Mouse (Mus musculus) hindbrain, embryonic 10.5 days (tissue): ENCODE results near the gene Lmntd1. TPM values are rescaled to one million over a fixed set of nuclear protein-coding genes. Genes with fewer than 3 reads are reported as not detected.

Experiments used
- DNase-seq: peaks from one replicate; pipeline ENCODE4 v3.0.0-alpha.2; 2017; ENCODE audit warnings: low spot score
- H3K27ac ChIP-seq: fragments of 300-500 bp; sonication (generic); 2 replicates; pipeline ENCODE4 v1.5.1; 2016; ENCODE audit warnings: mild to moderate bottlenecking, moderate library complexity
- H3K27me3 ChIP-seq: fragments of 300-500 bp; sonication (generic); 2 replicates; pipeline ENCODE4 v1.6.1; 2016; ENCODE audit warnings: mild to moderate bottlenecking; ENCODE audit not compliant: poor library complexity, insufficient read depth, severe bottlenecking
- H3K36me3 ChIP-seq: fragments of 300-500 bp; sonication (generic); 2 replicates; pipeline ENCODE4 v1.6.1; 2016; ENCODE audit warnings: mild to moderate bottlenecking, moderate library complexity
- H3K4me1 ChIP-seq: fragments of 300-500 bp; sonication (generic); replicated peaks from 2 replicates; pipeline ENCODE4 v1.6.1; 2016; ENCODE audit warnings: mild to moderate bottlenecking
- H3K4me3 ChIP-seq: fragments of 300-500 bp; sonication (generic); 2 replicates; pipeline ENCODE4 v1.5.1; 2016; ENCODE audit warnings: mild to moderate bottlenecking, moderate library complexity
- H3K9me3 ChIP-seq: fragments of 300-500 bp; sonication (generic); 2 replicates; pipeline ENCODE4 v1.6.1; 2016; ENCODE audit warnings: mild to moderate bottlenecking, moderate library complexity
- WGBS: fragments of 180-500 bp; shearing (Covaris S2); methylation state at CpG from one replicate; pipeline ENCODE4 v1.1.7; 2016; 5-methylcytosine and 5-hydroxymethylcytosine counted together
- polyA plus RNA-seq: library from polyadenylated mRNA; unstranded; fragments of >200 nt; fragmentation: Nextera tagmentation; extraction: Ambion mirVana; gene quantifications from 2 replicates; pipeline ENCODE4 v1.2.1, GENCODE M21; 2016

The Lmntd1 gene
- polyA plus RNA-seq, 1 experiment from 2014 or later, result 0.31 TPM

GRCm38 (mm10) chr6:145544838-145545237, 69.3 kb downstream of the Lmntd1 start:
- Histone ChIP-seq H3K9me3 (peaks cover 11% of the 10 kb centered on the region), H3K4me3 (no peak overlapping the region), H3K27me3 (no peaks in the 10 kb centered on the region), H3K4me1 (peaks cover 17% of the 10 kb centered on the region), H3K27ac (no peak overlapping the region), H3K36me3 (no peaks in the 10 kb centered on the region)
- 92% methylated on average over 2 of the region's 2 CpGs for WGBS
- DNase-seq, result no peak

GRCm38 (mm10) chr6:145544304-145544703, 69.8 kb downstream of the Lmntd1 start:
- H3K4me1 ChIP-seq, result peaks cover 21% of the 10 kb centered on the region
- H3K4me3 ChIP-seq, result no peak overlapping the region
- no peaks in the 10 kb centered on the region for H3K27me3 ChIP-seq
- H3K9me3 ChIP-seq, result peaks cover 11% of the 10 kb centered on the region
- WGBS, result 83% methylated on average over 12 of the region's 12 CpGs
- H3K27ac ChIP-seq, result no peak overlapping the region
- no peak for DNase-seq
- H3K36me3 ChIP-seq, result no peaks in the 10 kb centered on the region

DNA sequence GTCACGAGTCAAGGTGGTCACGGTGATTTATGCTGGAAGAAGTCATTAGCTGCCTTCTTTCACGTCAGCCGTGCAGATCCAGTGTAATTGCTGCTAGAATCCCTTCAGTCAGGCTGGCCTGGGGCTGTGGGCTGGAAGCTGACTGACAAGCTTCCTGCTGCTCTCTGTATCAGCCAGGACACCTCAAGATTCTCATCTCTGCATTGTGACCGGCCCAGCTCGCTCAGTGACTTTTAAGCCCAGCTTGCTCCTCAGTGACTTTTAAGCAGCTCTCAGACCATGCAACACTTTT, 74.6 kb downstream of the Lmntd1 start:
- peak; percentile 18 for DNase-seq
- 43% methylated on average over 6 of the region's 6 CpGs for WGBS
- Histone ChIP-seq H3K9me3 (peaks cover 11% of the 10 kb centered on the region), H3K4me1 (peaks cover 18% of the 10 kb centered on the region), H3K4me3 (no peak overlapping the region), H3K27me3 (no peaks in the 10 kb centered on the region), H3K36me3 (no peaks in the 10 kb centered on the region), H3K27ac (peak overlapping the region; percentile 45)

- H3K9me3 ChIP-seq, result peaks cover 11% of the 10 kb centered on the region
- H3K4me3 ChIP-seq, result no peak overlapping the region
- H3K27ac ChIP-seq, result peak overlapping the region; percentile 45
- no peak for DNase-seq
- peaks cover 18% of the 10 kb centered on the region for H3K4me1 ChIP-seq
- 43% methylated on average over 11 of the region's 11 CpGs for WGBS
- no peaks in the 10 kb centered on the region for H3K27me3 ChIP-seq
- no peaks in the 10 kb centered on the region for H3K36me3 ChIP-seq
Measured at GRCm38 (mm10) chr6:145538787-145539567, 75.1 kb downstream of the Lmntd1 start.

- H3K4me1 ChIP-seq, result no peaks in the 10 kb centered on the region; the same call in 1 of the 2 replicates
- H3K4me3 ChIP-seq, result no peak overlapping the region
- no peaks in the 10 kb centered on the region for H3K9me3 ChIP-seq
- H3K36me3 ChIP-seq, result no peaks in the 10 kb centered on the region
- DNase-seq, result no peak
- no peak overlapping the region for H3K27ac ChIP-seq
- 68% methylated on average over 3 of the region's 3 CpGs for WGBS
- H3K27me3 ChIP-seq, result no peaks in the 10 kb centered on the region
Measured at GRCm38 (mm10) chr6:145530464-145530863, 83.7 kb downstream of the Lmntd1 start.

- 93% methylated on average over 9 of the region's 9 CpGs for WGBS
Measured at GRCm38 (mm10) chr6:145523337-145523736, 90.8 kb downstream of the Lmntd1 start.

GRCm38 (mm10) chr6:145522617-145523016, 91.5 kb downstream of the Lmntd1 start:
- H3K36me3 ChIP-seq, result no peaks in the 10 kb centered on the region
- peaks cover 6% of the 10 kb centered on the region for H3K9me3 ChIP-seq
- H3K4me3 ChIP-seq, result no peak overlapping the region
- WGBS, result 64% methylated on average over 12 of the region's 12 CpGs
- DNase-seq, result no peak
- peak overlapping the region; percentile 26; the same call in 1 of the 2 replicates for H3K27ac ChIP-seq
- peaks cover 11% of the 10 kb centered on the region for H3K4me1 ChIP-seq
- no peaks in the 10 kb centered on the region for H3K27me3 ChIP-seq

More at GRCm38 (mm10) chr6:145523337-145523736, 90.8 kb downstream of the Lmntd1 start:
- Histone ChIP-seq H3K4me1 (peaks cover 11% of the 10 kb centered on the region), H3K27me3 (no peaks in the 10 kb centered on the region), H3K36me3 (no peaks in the 10 kb centered on the region), H3K4me3 (no peak overlapping the region), H3K9me3 (peaks cover 6% of the 10 kb centered on the region), H3K27ac (peak overlapping the region; percentile 26; the same call in 1 of the 2 replicates)
- no peak for DNase-seq

DNA sequence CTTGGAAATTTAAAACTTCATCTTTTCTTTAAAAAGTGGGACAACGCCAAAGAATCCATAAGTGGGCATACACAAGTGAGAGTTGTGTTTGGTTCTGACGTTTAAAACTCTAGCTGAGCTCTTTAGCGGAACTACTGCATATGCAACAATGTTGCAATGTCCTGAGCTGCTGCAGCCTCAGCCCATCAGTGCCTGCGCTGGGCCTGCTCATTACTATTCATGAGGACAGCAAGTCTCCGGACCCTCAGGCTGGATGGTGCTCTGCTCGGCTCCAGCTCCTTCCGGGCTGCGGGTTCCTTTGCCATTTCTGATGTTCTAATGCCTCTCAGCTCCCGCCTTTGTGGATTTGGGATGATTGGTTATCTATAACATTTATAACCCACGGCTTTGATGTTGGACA, 97.1 kb downstream of the Lmntd1 start:
- H3K9me3 ChIP-seq, result peaks cover 6% of the 10 kb centered on the region
- no peaks in the 10 kb centered on the region for H3K36me3 ChIP-seq
- peaks cover 17% of the 10 kb centered on the region for H3K4me1 ChIP-seq
- H3K4me3 ChIP-seq, result no peak overlapping the region
- no peaks in the 10 kb centered on the region for H3K27me3 ChIP-seq
- WGBS, result 41% methylated on average over 10 of the region's 10 CpGs
- peak; percentile 31 for DNase-seq
- no peak overlapping the region for H3K27ac ChIP-seq

DNA sequence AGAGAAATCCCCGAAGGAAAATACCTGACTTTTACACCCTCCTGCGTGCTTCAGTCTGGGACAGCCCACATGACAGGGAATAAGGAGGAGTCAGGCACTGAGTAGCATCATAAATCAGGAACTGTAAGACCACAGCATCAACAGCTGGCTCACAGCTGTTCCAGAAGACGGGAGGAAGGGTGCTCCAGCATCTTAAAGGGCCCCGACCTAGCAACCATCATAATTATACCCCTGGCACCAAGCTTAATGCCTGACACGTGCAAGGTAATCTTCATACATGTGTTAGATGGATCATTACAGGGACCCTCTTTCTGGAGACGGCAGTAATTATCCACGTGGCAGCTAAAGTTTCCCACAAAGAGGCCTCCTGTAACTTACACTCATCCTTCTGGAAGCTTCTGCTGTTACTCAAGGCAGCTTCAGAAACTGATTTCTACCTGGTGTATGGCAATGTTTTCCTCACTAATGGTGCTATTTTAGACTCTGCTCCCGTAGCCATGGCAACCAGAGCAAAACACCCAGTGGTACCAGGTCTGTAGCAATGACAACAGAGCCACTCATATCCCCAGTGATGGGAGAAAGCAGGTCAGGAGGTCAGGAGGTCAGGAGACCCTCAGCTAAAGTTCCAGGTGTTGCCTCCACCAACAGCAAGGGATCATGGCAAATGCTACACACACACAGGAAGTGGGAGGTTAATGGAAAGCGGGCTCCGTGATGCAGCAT, 98.1 kb downstream of the Lmntd1 start:
- H3K4me3 ChIP-seq, result no peak overlapping the region
- H3K27me3 ChIP-seq, result no peaks in the 10 kb centered on the region
- H3K27ac ChIP-seq, result no peak overlapping the region
- H3K4me1 ChIP-seq, result peaks cover 25% of the 10 kb centered on the region
- peak; percentile 40 for DNase-seq
- 74% methylated on average over 10 of the region's 10 CpGs for WGBS
- peaks cover 6% of the 10 kb centered on the region for H3K9me3 ChIP-seq
- no peaks in the 10 kb centered on the region for H3K36me3 ChIP-seq

- H3K27me3 ChIP-seq, result no peaks in the 10 kb centered on the region
- H3K4me3 ChIP-seq, result no peak overlapping the region
- peak; percentile 41 for DNase-seq
- WGBS, result 16% methylated on average over 8 of the region's 8 CpGs
- H3K9me3 ChIP-seq, result no peaks in the 10 kb centered on the region
- H3K27ac ChIP-seq, result no peak overlapping the region
- H3K36me3 ChIP-seq, result no peaks in the 10 kb centered on the region
- peaks cover 19% of the 10 kb centered on the region for H3K4me1 ChIP-seq
Measured at GRCm38 (mm10) chr6:145511265-145511664, 102.9 kb downstream of the Lmntd1 start.

- no peaks in the 10 kb centered on the region for H3K36me3 ChIP-seq
- DNase-seq, result no peak
- H3K4me3 ChIP-seq, result no peak overlapping the region
- H3K4me1 ChIP-seq, result peaks cover 12% of the 10 kb centered on the region
- no peaks in the 10 kb centered on the region for H3K27me3 ChIP-seq
- no peak overlapping the region for H3K27ac ChIP-seq
- H3K9me3 ChIP-seq, result no peaks in the 10 kb centered on the region
- 91% methylated on average over 12 of the region's 12 CpGs for WGBS
Measured at GRCm38 (mm10) chr6:145508828-145509227, 105.3 kb downstream of the Lmntd1 start.

- no peak for DNase-seq
- Histone ChIP-seq H3K27ac (no peak overlapping the region), H3K4me3 (no peak overlapping the region), H3K4me1 (no peaks in the 10 kb centered on the region), H3K9me3 (no peaks in the 10 kb centered on the region; the same call in 1 of the 2 replicates), H3K27me3 (no peaks in the 10 kb centered on the region), H3K36me3 (no peaks in the 10 kb centered on the region)
- WGBS, result 89% methylated on average over 7 of the region's 7 CpGs
Measured at GRCm38 (mm10) chr6:145501751-145502150, 112.4 kb downstream of the Lmntd1 start.
